ENCODE assay signal across 8 mouse cellular contexts in the genomic region with DNA sequence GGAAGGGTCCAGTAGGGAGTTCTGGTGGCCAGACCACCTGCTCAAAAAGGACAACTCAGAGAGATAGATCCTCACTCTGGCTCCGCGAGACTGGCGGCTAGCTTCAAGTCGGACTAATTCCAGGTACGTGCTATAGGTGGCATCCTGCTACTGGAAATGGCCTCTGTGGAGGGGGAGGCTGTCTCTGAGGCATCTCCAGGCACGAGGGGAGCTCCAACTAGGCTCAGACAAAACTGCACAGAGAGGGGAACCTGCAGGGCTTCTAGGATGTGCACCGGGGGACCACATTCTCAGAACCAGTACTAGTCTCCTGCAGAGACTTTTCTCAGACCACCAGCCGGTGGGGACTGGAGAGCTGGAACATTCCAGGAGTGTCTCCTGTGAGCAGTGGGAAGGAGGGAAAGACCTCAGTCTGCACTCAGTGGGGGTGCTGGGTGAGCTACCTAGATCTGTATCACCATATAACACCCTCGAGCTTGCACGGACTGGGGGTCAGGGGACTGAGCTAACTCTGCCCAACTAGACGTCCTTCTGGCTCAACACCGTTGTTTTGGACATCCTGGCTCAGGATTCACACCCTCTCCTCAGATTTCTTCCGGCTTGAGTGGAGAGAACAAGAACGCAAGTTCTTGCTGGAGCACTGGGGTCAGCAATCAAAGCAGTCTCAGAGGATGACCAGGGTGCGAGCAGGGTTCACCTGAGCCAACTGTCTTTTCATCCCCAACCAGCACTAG. TPM values are rescaled to one million over a fixed set of nuclear protein-coding genes. Genes with fewer than 3 reads are reported as not detected.
DNase-seq lines count a peak whose midpoint lies in the region; ATAC-seq and TF ChIP-seq lines count a peak whose summit lies in the region.

No protein-coding gene starts in this region.

- no peaks in the 10 kb centered on the region for H3K36me3 ChIP-seq in liver, postnatal 0 days (replicated peaks; ENCODE audit: insufficient read depth, low read length)
- no peaks in the 10 kb centered on the region for H3K36me3 ChIP-seq in stomach, postnatal 0 days (ENCODE audit: control insufficient read depth, insufficient read depth, low read length)

- no peak overlapping the region for H3K9ac ChIP-seq in liver, postnatal 0 days (replicated peaks)
- no peak overlapping the region for H3K9ac ChIP-seq in stomach, postnatal 0 days (ENCODE audit: low read length)

- peak; percentile 71 for TF ChIP-seq CTCF in liver, postnatal 0 days (IDR thresholded peaks at IDR 0.05; ENCODE audit: low read depth)
- TF ChIP-seq CTCF in stomach, postnatal 0 days (IDR thresholded peaks at IDR 0.05; ENCODE audit: low read depth) = peak; percentile 77

- H3K4me3 ChIP-seq in liver, postnatal 0 days (ENCODE audit: low read depth, low read length) = no peak overlapping the region
- H3K4me3 ChIP-seq in stomach, postnatal 0 days (ENCODE audit: low read depth, low read length) = no peak overlapping the region

- peaks cover 100% of the 10 kb centered on the region for H3K27me3 ChIP-seq in liver, postnatal 0 days (ENCODE audit: insufficient read depth, low read length)
- H3K27me3 ChIP-seq in stomach, postnatal 0 days (ENCODE audit: control insufficient read depth, insufficient read depth, low read length) = peaks cover 28% of the 10 kb centered on the region; the same call in 1 of the 2 replicates

- ATAC-seq in cerebellum, adult (ENCODE audit: insufficient number of reproducible peaks, low FRiP score, low TSS enrichment) = no peak
- no peak for ATAC-seq in liver, postnatal 0 days
- ATAC-seq in stomach, postnatal 0 days (ENCODE audit: low FRiP score, low TSS enrichment) = no peak

- no peaks in the 10 kb centered on the region for H3K9me3 ChIP-seq in liver, postnatal 0 days (ENCODE audit: low read length)
- H3K9me3 ChIP-seq in stomach, postnatal 0 days (ENCODE audit: control insufficient read depth, low read length) = no peaks in the 10 kb centered on the region

- peaks cover 38% of the 10 kb centered on the region for H3K4me1 ChIP-seq in liver, postnatal 0 days (ENCODE audit: insufficient read depth)
- peaks cover 6% of the 10 kb centered on the region; the same call in 1 of the 2 replicates for H3K4me1 ChIP-seq in stomach, postnatal 0 days (replicated peaks; ENCODE audit: control insufficient read depth, insufficient read depth)

- H3K4me2 ChIP-seq in liver, postnatal 0 days (ENCODE audit: low read depth, low read length) = no peak overlapping the region
- no peak overlapping the region for H3K4me2 ChIP-seq in stomach, postnatal 0 days (replicated peaks; ENCODE audit: low read depth)

- no peak overlapping the region for H3K27ac ChIP-seq in liver, postnatal 0 days (ENCODE audit: low read depth)
- no peak overlapping the region for H3K27ac ChIP-seq in stomach, postnatal 0 days (replicated peaks)

- TF ChIP-seq EP300 in liver, postnatal 0 days (IDR thresholded peaks at IDR 0.05; ENCODE audit: low read depth) = no peak
- TF ChIP-seq EP300 in stomach, postnatal 0 days (optimal IDR thresholded peaks at IDR 0.05) = no peak

- 8% methylated on average over 15 of the region's 15 CpGs for WGBS in liver, postnatal 0 days (ENCODE audit: insufficient replicate concordance)
- WGBS in stomach, postnatal 0 days = 9% methylated on average over 15 of the region's 15 CpGs

- peak; percentile 56 to 62 for DNase-seq in cerebellum, adult 18-20 months
- DNase-seq in B cell, adult 2 months = peak; percentile 57
- peak; percentile 70 for DNase-seq in embryo, embryonic 10.5 days (ENCODE audit: low spot score)
- peak; percentile 63 for DNase-seq in heart, postnatal 4 days
- DNase-seq in liver, postnatal 0 days = peak; percentile 34
- no peak for DNase-seq in stomach, postnatal 0 days (ENCODE audit: low spot score)
- DNase-seq in adrenal gland, postnatal 4 days (ENCODE audit: low spot score in 2 of 2) = no peak

RNA-seq across cellular contexts. Expression of gene Cbx8, which starts 11.3 kb away (rescaled TPM):
- 1 to 10 TPM; 5.6 to 5.7 TPM for total RNA-seq in heart, postnatal 4 days (2021)
- polyA plus RNA-seq in liver, postnatal 0 days (2015; fragmentation: Nextera tagmentation; extraction: Ambion mirVana) = 3.1 and 3.9 TPM in 2 replicates
- polyA plus RNA-seq in stomach, postnatal 0 days (2015; fragmentation: Nextera tagmentation; extraction: Ambion mirVana) = 4.6 and 5.1 TPM in 2 replicates
- total RNA-seq in adrenal gland, postnatal 4 days (2021) = 10 to 100 TPM; 10.8 to 15.5 TPM

RNA-seq across cellular contexts. Expression of gene Cbx2, which starts 29.3 kb away (rescaled TPM):
- total RNA-seq in heart, postnatal 4 days (2021) = 1 to 10 TPM; 7.6 to 7.8 TPM
- polyA plus RNA-seq in liver, postnatal 0 days (2015; fragmentation: Nextera tagmentation; extraction: Ambion mirVana) = 1.9 and 2.0 TPM in 2 replicates
- 5.1 and 5.3 TPM in 2 replicates for polyA plus RNA-seq in stomach, postnatal 0 days (2015; fragmentation: Nextera tagmentation; extraction: Ambion mirVana)
- 10 to 100 TPM in 1 of 2 experiments, 1 to 10 TPM in 1; 9.5 to 10.1 TPM for total RNA-seq in adrenal gland, postnatal 4 days (2021)

RNA-seq across cellular contexts. Expression of gene Cbx4, which starts 33.9 kb away (rescaled TPM):
- 10 to 100 TPM; 30.5 to 34.9 TPM for total RNA-seq in heart, postnatal 4 days (2021)
- 2.8 and 4.7 TPM in 2 replicates for polyA plus RNA-seq in liver, postnatal 0 days (2015; fragmentation: Nextera tagmentation; extraction: Ambion mirVana)
- polyA plus RNA-seq in stomach, postnatal 0 days (2015; fragmentation: Nextera tagmentation; extraction: Ambion mirVana) = 9.6 and 11.2 TPM in 2 replicates
- total RNA-seq in adrenal gland, postnatal 4 days (2021) = 10 to 100 TPM; 69.7 to 76.8 TPM

Comparison
In these comparisons a context has a peak if more than half of its experiments do, and no peak if none do; other contexts are left out.
1. DNase-seq: peak in cerebellum, adult 18-20 months (2 of 2), B cell, adult 2 months (2 of 2), embryo, embryonic 10.5 days (single experiment), heart, postnatal 4 days (single experiment) and liver, postnatal 0 days (single experiment); none in stomach, postnatal 0 days (single experiment) and adrenal gland, postnatal 4 days (0 of 2).